Mouse (Mus musculus): Measurements from ENCODE around the gene Rap1gap2. TPM values are rescaled to one million over a fixed set of nuclear protein-coding genes. Genes with fewer than 3 reads are reported as not detected.

The Rap1gap2 gene
- polyA plus RNA-seq, 1 experiment: 8.9 TPM

- Histone ChIP-seq H3K4me3 (replicated peaks; ENCODE audit: extremely low read depth, low read depth, low read length) (no peak overlapping the region), H3K4me1 (ENCODE audit: control insufficient read depth, insufficient read depth, low read length) (peaks cover 13% of the 10 kb centered on the region)
- DNase-seq: no peak
- 79% methylated on average over 1 of the region's 1 CpGs for WGBS
- TF ChIP-seq CTCF (IDR thresholded peaks at IDR 0.05; ENCODE audit: insufficient read depth, low read length) (no peak), POLR2A (IDR thresholded peaks at IDR 0.05; ENCODE audit: borderline replicate concordance, extremely low read depth, low read depth, low read length) (no peak)
Measured at GRCm38 (mm10) chr11:74647966-74648365, 37.3 kb upstream of the Rap1gap2 start.

GRCm38 (mm10) chr11:74639628-74640027, 28.9 kb upstream of the Rap1gap2 start:
- Histone ChIP-seq H3K4me3 (replicated peaks; ENCODE audit: extremely low read depth, low read depth, low read length) (no peak overlapping the region), H3K4me1 (ENCODE audit: control insufficient read depth, insufficient read depth, low read length) (peaks cover 5% of the 10 kb centered on the region)
- no peak for DNase-seq
- WGBS: 25% methylated on average over 1 of the region's 1 CpGs
- no peak for TF ChIP-seq POLR2A (IDR thresholded peaks at IDR 0.05; ENCODE audit: borderline replicate concordance, extremely low read depth, low read depth, low read length)
- TF ChIP-seq CTCF (IDR thresholded peaks at IDR 0.05; ENCODE audit: insufficient read depth, low read length): no peak

GRCm38 (mm10) chr11:74638791-74639411, 28.2 kb upstream of the Rap1gap2 start:
- no peak for TF ChIP-seq POLR2A (IDR thresholded peaks at IDR 0.05; ENCODE audit: borderline replicate concordance, extremely low read depth, low read depth, low read length)
- TF ChIP-seq CTCF (IDR thresholded peaks at IDR 0.05; ENCODE audit: insufficient read depth, low read length): no peak
- Histone ChIP-seq H3K4me1 (ENCODE audit: control insufficient read depth, insufficient read depth, low read length) (peaks cover 5% of the 10 kb centered on the region), H3K4me3 (replicated peaks; ENCODE audit: extremely low read depth, low read depth, low read length) (peak overlapping the region; percentile 72)
- WGBS: 10% methylated on average over 9 of the region's 9 CpGs
- DNase-seq: peak; percentile 48

GRCm38 (mm10) chr11:74637971-74638790, 27.5 kb upstream of the Rap1gap2 start:
- H3K4me3 ChIP-seq (replicated peaks; ENCODE audit: extremely low read depth, low read depth, low read length): peak overlapping the region; percentile 83
- TF ChIP-seq POLR2A (IDR thresholded peaks at IDR 0.05; ENCODE audit: borderline replicate concordance, extremely low read depth, low read depth, low read length) (0 out of 2 replicates have a peak, but pooled peaks have one; percentile 29), CTCF (IDR thresholded peaks at IDR 0.05; ENCODE audit: insufficient read depth, low read length) (0 out of 2 replicates have a peak, but pooled peaks have one; percentile 18)
- under 1% methylated on average over 86 of the region's 86 CpGs for WGBS
- DNase-seq: peak; percentile 76
- peaks cover 5% of the 10 kb centered on the region for H3K4me1 ChIP-seq (ENCODE audit: control insufficient read depth, insufficient read depth, low read length)

GRCm38 (mm10) chr11:74637486-74637885, 26.8 kb upstream of the Rap1gap2 start:
- Histone ChIP-seq H3K4me3 (replicated peaks; ENCODE audit: extremely low read depth, low read depth, low read length) (peak overlapping the region; percentile 83), H3K4me1 (ENCODE audit: control insufficient read depth, insufficient read depth, low read length) (peaks cover 5% of the 10 kb centered on the region)
- WGBS: 16% methylated on average over 8 of the region's 8 CpGs
- no peak for DNase-seq
- TF ChIP-seq CTCF (IDR thresholded peaks at IDR 0.05; ENCODE audit: insufficient read depth, low read length) (no peak), POLR2A (IDR thresholded peaks at IDR 0.05; ENCODE audit: borderline replicate concordance, extremely low read depth, low read depth, low read length) (no peak)

- peak; percentile 79 for TF ChIP-seq CTCF (IDR thresholded peaks at IDR 0.05; ENCODE audit: insufficient read depth, low read length)
- no peak for TF ChIP-seq POLR2A (IDR thresholded peaks at IDR 0.05; ENCODE audit: borderline replicate concordance, extremely low read depth, low read depth, low read length)
- peaks cover 5% of the 10 kb centered on the region for H3K4me1 ChIP-seq (ENCODE audit: control insufficient read depth, insufficient read depth, low read length)
- no peak overlapping the region for H3K4me3 ChIP-seq (replicated peaks; ENCODE audit: extremely low read depth, low read depth, low read length)
- peak; percentile 51 for DNase-seq
- WGBS: 64% methylated on average over 5 of the region's 5 CpGs
Measured at GRCm38 (mm10) chr11:74634490-74635275, 24.0 kb upstream of the Rap1gap2 start.

GRCm38 (mm10) chr11:74631880-74632789, 21.4 kb upstream of the Rap1gap2 start:
- no peak overlapping the region for H3K4me3 ChIP-seq (replicated peaks; ENCODE audit: extremely low read depth, low read depth, low read length)
- 61% methylated on average over 7 of the region's 7 CpGs for WGBS
- TF ChIP-seq CTCF (IDR thresholded peaks at IDR 0.05; ENCODE audit: insufficient read depth, low read length): no peak
- no peak for TF ChIP-seq POLR2A (IDR thresholded peaks at IDR 0.05; ENCODE audit: borderline replicate concordance, extremely low read depth, low read depth, low read length)
- no peak for DNase-seq
- no peaks in the 10 kb centered on the region for H3K4me1 ChIP-seq (ENCODE audit: control insufficient read depth, insufficient read depth, low read length)

- WGBS: 68% methylated on average over 3 of the region's 3 CpGs
- no peaks in the 10 kb centered on the region for H3K4me1 ChIP-seq (ENCODE audit: control insufficient read depth, insufficient read depth, low read length)
- no peak overlapping the region for H3K4me3 ChIP-seq (replicated peaks; ENCODE audit: extremely low read depth, low read depth, low read length)
- DNase-seq: no peak
- TF ChIP-seq CTCF (IDR thresholded peaks at IDR 0.05; ENCODE audit: insufficient read depth, low read length) (no peak), POLR2A (IDR thresholded peaks at IDR 0.05; ENCODE audit: borderline replicate concordance, extremely low read depth, low read depth, low read length) (no peak)
Measured at GRCm38 (mm10) chr11:74627481-74627880, 16.8 kb upstream of the Rap1gap2 start.
